Mouse (Mus musculus): ENCODE measurements around the gene Brca2. TPM values are rescaled to one million over a fixed set of nuclear protein-coding genes. Genes with fewer than 3 reads are reported as not detected.

Brca2 gene
- polyA plus RNA-seq, 1 experiment from 2014 or later, result 30.0 TPM

- Histone ChIP-seq H3K36me3 (ENCODE audit: control insufficient read depth, insufficient read depth, low read length) (peaks cover 3% of the 10 kb centered on the region; the same call in 1 of the 2 replicates), H3K4me3 (ENCODE audit: low read depth, low read length) (no peak overlapping the region), H3K9me3 (ENCODE audit: control insufficient read depth, low read length) (no peaks in the 10 kb centered on the region), H3K27me3 (replicated peaks; ENCODE audit: control insufficient read depth, insufficient read depth, low read length) (no peaks in the 10 kb centered on the region), H3K9ac (ENCODE audit: low read depth, low read length) (no peak overlapping the region), H3K27ac (ENCODE audit: low read depth, low read length) (no peak overlapping the region), H3K4me2 (no peak overlapping the region), H3K4me1 (replicated peaks; ENCODE audit: control insufficient read depth, insufficient read depth, low read length) (peaks cover 24% of the 10 kb centered on the region)
- DNase-seq (ENCODE audit: low spot score) (no peak), ATAC-seq (replicated peaks; ENCODE audit: low FRiP score) (no peak)
- 87% methylated on average over 3 of the region's 3 CpGs for WGBS
Observed at GRCm38 (mm10) chr5:150574403-150574802, 52.0 kb downstream of the Brca2 start.

- 81% methylated on average over 5 of the region's 5 CpGs for WGBS
- no peaks in the 10 kb centered on the region for H3K27me3 ChIP-seq (replicated peaks; ENCODE audit: control insufficient read depth, insufficient read depth, low read length)
- H3K4me3 ChIP-seq (ENCODE audit: low read depth, low read length), result no peak overlapping the region
- H3K4me1 ChIP-seq (replicated peaks; ENCODE audit: control insufficient read depth, insufficient read depth, low read length), result peaks cover 29% of the 10 kb centered on the region
- DNase-seq (ENCODE audit: low spot score) (no peak), ATAC-seq (replicated peaks; ENCODE audit: low FRiP score) (no peak)
- H3K27ac ChIP-seq (ENCODE audit: low read depth, low read length), result no peak overlapping the region
- H3K4me2 ChIP-seq, result no peak overlapping the region
- no peaks in the 10 kb centered on the region for H3K9me3 ChIP-seq (ENCODE audit: control insufficient read depth, low read length)
- H3K36me3 ChIP-seq (ENCODE audit: control insufficient read depth, insufficient read depth, low read length), result peaks cover under 1% of the 10 kb centered on the region; the same call in 1 of the 2 replicates
- no peak overlapping the region for H3K9ac ChIP-seq (ENCODE audit: low read depth, low read length)
Observed at GRCm38 (mm10) chr5:150574885-150575284, 52.5 kb downstream of the Brca2 start.

- DNase-seq (ENCODE audit: low spot score), result no peak
- Histone ChIP-seq H3K9ac (ENCODE audit: low read depth, low read length) (no peak overlapping the region), H3K4me1 (replicated peaks; ENCODE audit: control insufficient read depth, insufficient read depth, low read length) (peaks cover 31% of the 10 kb centered on the region), H3K4me3 (ENCODE audit: low read depth, low read length) (no peak overlapping the region), H3K36me3 (ENCODE audit: control insufficient read depth, insufficient read depth, low read length) (no peaks in the 10 kb centered on the region), H3K27me3 (replicated peaks; ENCODE audit: control insufficient read depth, insufficient read depth, low read length) (no peaks in the 10 kb centered on the region), H3K27ac (ENCODE audit: low read depth, low read length) (no peak overlapping the region), H3K9me3 (ENCODE audit: control insufficient read depth, low read length) (no peaks in the 10 kb centered on the region), H3K4me2 (no peak overlapping the region)
- no peak for ATAC-seq (replicated peaks; ENCODE audit: low FRiP score)
- WGBS, result 86% methylated on average over 11 of the region's 11 CpGs
Observed at GRCm38 (mm10) chr5:150576832-150577231, 54.4 kb downstream of the Brca2 start.

GRCm38 (mm10) chr5:150578613-150579171 lies 56.3 kb downstream of the Brca2 start:
- Histone ChIP-seq H3K9me3 (ENCODE audit: control insufficient read depth, low read length) (no peaks in the 10 kb centered on the region), H3K27ac (ENCODE audit: low read depth, low read length) (peak overlapping the region; percentile 83), H3K27me3 (replicated peaks; ENCODE audit: control insufficient read depth, insufficient read depth, low read length) (no peaks in the 10 kb centered on the region), H3K4me3 (ENCODE audit: low read depth, low read length) (no peak overlapping the region), H3K4me1 (replicated peaks; ENCODE audit: control insufficient read depth, insufficient read depth, low read length) (peaks cover 35% of the 10 kb centered on the region), H3K9ac (ENCODE audit: low read depth, low read length) (peak overlapping the region; percentile 4; the same call in 1 of the 2 replicates), H3K36me3 (ENCODE audit: control insufficient read depth, insufficient read depth, low read length) (no peaks in the 10 kb centered on the region), H3K4me2 (peak overlapping the region; percentile 44)
- WGBS, result 42% methylated on average over 6 of the region's 6 CpGs
- DNase-seq (ENCODE audit: low spot score), result no peak
- ATAC-seq (replicated peaks; ENCODE audit: low FRiP score), result peak; percentile 96

GRCm38 (mm10) chr5:150581180-150581579 lies 58.8 kb downstream of the Brca2 start:
- H3K27ac ChIP-seq (ENCODE audit: low read depth, low read length), result no peak overlapping the region
- no peak overlapping the region for H3K9ac ChIP-seq (ENCODE audit: low read depth, low read length)
- H3K27me3 ChIP-seq (replicated peaks; ENCODE audit: control insufficient read depth, insufficient read depth, low read length), result no peaks in the 10 kb centered on the region
- H3K4me1 ChIP-seq (replicated peaks; ENCODE audit: control insufficient read depth, insufficient read depth, low read length), result peaks cover 43% of the 10 kb centered on the region
- H3K4me2 ChIP-seq, result no peak overlapping the region
- no peaks in the 10 kb centered on the region for H3K9me3 ChIP-seq (ENCODE audit: control insufficient read depth, low read length)
- WGBS, result 71% methylated on average over 6 of the region's 6 CpGs
- H3K36me3 ChIP-seq (ENCODE audit: control insufficient read depth, insufficient read depth, low read length), result no peaks in the 10 kb centered on the region
- no peak for ATAC-seq (replicated peaks; ENCODE audit: low FRiP score)
- DNase-seq (ENCODE audit: low spot score), result no peak
- no peak overlapping the region for H3K4me3 ChIP-seq (ENCODE audit: low read depth, low read length)

- Histone ChIP-seq H3K9ac (ENCODE audit: low read depth, low read length) (no peak overlapping the region), H3K9me3 (ENCODE audit: control insufficient read depth, low read length) (no peaks in the 10 kb centered on the region), H3K4me3 (ENCODE audit: low read depth, low read length) (no peak overlapping the region), H3K36me3 (ENCODE audit: control insufficient read depth, insufficient read depth, low read length) (no peaks in the 10 kb centered on the region), H3K4me2 (no peak overlapping the region), H3K27me3 (replicated peaks; ENCODE audit: control insufficient read depth, insufficient read depth, low read length) (no peaks in the 10 kb centered on the region), H3K4me1 (replicated peaks; ENCODE audit: control insufficient read depth, insufficient read depth, low read length) (peaks cover 30% of the 10 kb centered on the region), H3K27ac (ENCODE audit: low read depth, low read length) (no peak overlapping the region)
- WGBS, result 79% methylated on average over 5 of the region's 5 CpGs
- DNase-seq (ENCODE audit: low spot score) (no peak), ATAC-seq (replicated peaks; ENCODE audit: low FRiP score) (no peak)
Observed at GRCm38 (mm10) chr5:150583181-150583580, 60.8 kb downstream of the Brca2 start.

- H3K27me3 ChIP-seq (replicated peaks; ENCODE audit: control insufficient read depth, insufficient read depth, low read length), result no peaks in the 10 kb centered on the region
- no peaks in the 10 kb centered on the region for H3K36me3 ChIP-seq (ENCODE audit: control insufficient read depth, insufficient read depth, low read length)
- peaks cover 27% of the 10 kb centered on the region for H3K4me1 ChIP-seq (replicated peaks; ENCODE audit: control insufficient read depth, insufficient read depth, low read length)
- no peak overlapping the region; the same call in 1 of the 2 replicates for H3K9ac ChIP-seq (ENCODE audit: low read depth, low read length)
- WGBS, result 61% methylated on average over 5 of the region's 5 CpGs
- DNase-seq (ENCODE audit: low spot score), result no peak
- H3K27ac ChIP-seq (ENCODE audit: low read depth, low read length), result no peak overlapping the region
- H3K4me3 ChIP-seq (ENCODE audit: low read depth, low read length), result no peak overlapping the region
- H3K9me3 ChIP-seq (ENCODE audit: control insufficient read depth, low read length), result no peaks in the 10 kb centered on the region
- no peak for ATAC-seq (replicated peaks; ENCODE audit: low FRiP score)
- no peak overlapping the region for H3K4me2 ChIP-seq
Observed at GRCm38 (mm10) chr5:150583622-150584336, 61.3 kb downstream of the Brca2 start.

- no peak overlapping the region for H3K4me3 ChIP-seq (ENCODE audit: low read depth, low read length)
- peaks cover 26% of the 10 kb centered on the region for H3K4me1 ChIP-seq (replicated peaks; ENCODE audit: control insufficient read depth, insufficient read depth, low read length)
- H3K4me2 ChIP-seq, result no peak overlapping the region
- DNase-seq (ENCODE audit: low spot score), result no peak
- no peak overlapping the region for H3K9ac ChIP-seq (ENCODE audit: low read depth, low read length)
- no peaks in the 10 kb centered on the region for H3K36me3 ChIP-seq (ENCODE audit: control insufficient read depth, insufficient read depth, low read length)
- ATAC-seq (replicated peaks; ENCODE audit: low FRiP score), result no peak
- no peaks in the 10 kb centered on the region for H3K27me3 ChIP-seq (replicated peaks; ENCODE audit: control insufficient read depth, insufficient read depth, low read length)
- 55% methylated on average over 6 of the region's 6 CpGs for WGBS
- H3K9me3 ChIP-seq (ENCODE audit: control insufficient read depth, low read length), result no peaks in the 10 kb centered on the region
- H3K27ac ChIP-seq (ENCODE audit: low read depth, low read length), result no peak overlapping the region
Observed at GRCm38 (mm10) chr5:150584337-150584729, 61.9 kb downstream of the Brca2 start.

GRCm38 (mm10) chr5:150589945-150590344 lies 67.5 kb downstream of the Brca2 start:
- Histone ChIP-seq H3K27me3 (replicated peaks; ENCODE audit: control insufficient read depth, insufficient read depth, low read length) (no peaks in the 10 kb centered on the region), H3K4me3 (ENCODE audit: low read depth, low read length) (no peak overlapping the region), H3K4me1 (replicated peaks; ENCODE audit: control insufficient read depth, insufficient read depth, low read length) (peaks cover 23% of the 10 kb centered on the region), H3K9me3 (ENCODE audit: control insufficient read depth, low read length) (no peaks in the 10 kb centered on the region), H3K36me3 (ENCODE audit: control insufficient read depth, insufficient read depth, low read length) (no peaks in the 10 kb centered on the region; the same call in 1 of the 2 replicates), H3K9ac (ENCODE audit: low read depth, low read length) (no peak overlapping the region), H3K4me2 (no peak overlapping the region), H3K27ac (ENCODE audit: low read depth, low read length) (no peak overlapping the region)
- 66% methylated on average over 2 of the region's 2 CpGs for WGBS
- DNase-seq (ENCODE audit: low spot score), result no peak
- ATAC-seq (replicated peaks; ENCODE audit: low FRiP score), result no peak
